Mouse (Mus musculus) midbrain, embryonic 12.5 days (tissue): ENCODE data around the gene Fkbp4. TPM values are rescaled to one million over a fixed set of nuclear protein-coding genes. Genes with fewer than 3 reads are reported as not detected.

Experiments
- ATAC-seq: fragments of 200-750 bp; cut with Nextera tagmentation; 2 replicates; pipeline ENCODE4 v1.8.0; 2017; ENCODE audit warnings: low read depth, moderate TSS enrichment, moderate library complexity; ENCODE audit not compliant: low FRiP score
- H3K27ac ChIP-seq: fragments of 300-500 bp; sonication (generic); replicated peaks from 2 replicates; pipeline ENCODE4 v1.5.1; 2016; ENCODE audit warnings: mild to moderate bottlenecking
- H3K27me3 ChIP-seq: fragments of 300-500 bp; sonication (generic); 2 replicates; pipeline ENCODE4 v1.6.1; 2016; ENCODE audit warnings: mild to moderate bottlenecking
- H3K36me3 ChIP-seq: fragments of 300-500 bp; sonication (generic); 2 replicates; pipeline ENCODE4 v1.6.1; 2016
- H3K4me1 ChIP-seq: fragments of 300-500 bp; sonication (generic); 2 replicates; pipeline ENCODE4 v1.6.1; 2016
- H3K4me2 ChIP-seq: fragments of 300-500 bp; sonication (generic); replicated peaks from 2 replicates; pipeline ENCODE4 v1.6.1; 2016; ENCODE audit warnings: mild to moderate bottlenecking, moderate library complexity
- H3K4me3 ChIP-seq: fragments of 300-500 bp; sonication (generic); 2 replicates; pipeline ENCODE4 v1.5.1; 2016; ENCODE audit warnings: mild to moderate bottlenecking
- H3K9ac ChIP-seq: fragments of 300-500 bp; sonication (generic); replicated peaks from 2 replicates; pipeline ENCODE4 v1.6.1; 2016; ENCODE audit warnings: mild to moderate bottlenecking, moderate library complexity
- H3K9me3 ChIP-seq: fragments of 300-500 bp; sonication (generic); 2 replicates; pipeline ENCODE4 v1.6.1; 2016; ENCODE audit warnings: mild to moderate bottlenecking
- WGBS: fragments of 180-500 bp; shearing (Covaris S2); methylation state at CpG from one replicate; pipeline ENCODE4 v1.1.7; 2016; 5-methylcytosine and 5-hydroxymethylcytosine counted together
- polyA plus RNA-seq: library from polyadenylated mRNA; unstranded; fragments of >200 nt; fragmentation: Nextera tagmentation; extraction: Ambion mirVana; gene quantifications from 2 replicates; pipeline ENCODE4 v1.2.1, GENCODE M21; 2016

Fkbp4 gene
- polyA plus RNA-seq, 1 experiment from 2014 or later, result 515 TPM

GRCm38 (mm10) chr6:128435474-128435873, 3.0 kb downstream of the Fkbp4 start:
- peaks cover 59% of the 10 kb centered on the region for H3K36me3 ChIP-seq
- H3K4me2 ChIP-seq, result no peak overlapping the region
- no peak overlapping the region for H3K4me3 ChIP-seq
- ATAC-seq, result no peak
- H3K27me3 ChIP-seq, result peaks cover 9% of the 10 kb centered on the region; the same call in 1 of the 2 replicates
- no peak overlapping the region for H3K27ac ChIP-seq
- 93% methylated on average over 5 of the region's 5 CpGs for WGBS
- peaks cover 16% of the 10 kb centered on the region for H3K4me1 ChIP-seq
- no peaks in the 10 kb centered on the region for H3K9me3 ChIP-seq
- no peak overlapping the region for H3K9ac ChIP-seq

GRCm38 (mm10) chr6:128433566-128433965, 4.9 kb downstream of the Fkbp4 start:
- no peak overlapping the region for H3K4me2 ChIP-seq
- WGBS, result 95% methylated on average over 13 of the region's 13 CpGs
- H3K9me3 ChIP-seq, result no peaks in the 10 kb centered on the region
- H3K4me3 ChIP-seq, result no peak overlapping the region
- H3K9ac ChIP-seq, result no peak overlapping the region
- H3K27ac ChIP-seq, result no peak overlapping the region
- no peaks in the 10 kb centered on the region for H3K27me3 ChIP-seq
- peaks cover 75% of the 10 kb centered on the region for H3K36me3 ChIP-seq
- ATAC-seq, result no peak
- peaks cover 12% of the 10 kb centered on the region for H3K4me1 ChIP-seq

- H3K4me1 ChIP-seq, result peaks cover 12% of the 10 kb centered on the region
- H3K27ac ChIP-seq, result no peak overlapping the region
- H3K27me3 ChIP-seq, result no peaks in the 10 kb centered on the region
- no peak overlapping the region for H3K4me3 ChIP-seq
- no peak overlapping the region for H3K9ac ChIP-seq
- ATAC-seq, result no peak
- 91% methylated on average over 13 of the region's 13 CpGs for WGBS
- peaks cover 85% of the 10 kb centered on the region for H3K36me3 ChIP-seq
- no peak overlapping the region for H3K4me2 ChIP-seq
- no peaks in the 10 kb centered on the region for H3K9me3 ChIP-seq
These were observed 6.0 kb downstream of the Fkbp4 start for GRCm38 (mm10) chr6:128432356-128432915.

- 92% methylated on average over 6 of the region's 6 CpGs for WGBS
These were observed 8.7 kb downstream of the Fkbp4 start for GRCm38 (mm10) chr6:128429826-128430225.

GRCm38 (mm10) chr6:128429300-128429699, 9.2 kb downstream of the Fkbp4 start:
- no peak overlapping the region for H3K27ac ChIP-seq
- no peak overlapping the region for H3K4me3 ChIP-seq
- WGBS, result 96% methylated on average over 2 of the region's 2 CpGs
- no peaks in the 10 kb centered on the region for H3K9me3 ChIP-seq
- peaks cover 64% of the 10 kb centered on the region for H3K36me3 ChIP-seq
- no peak overlapping the region for H3K9ac ChIP-seq
- no peaks in the 10 kb centered on the region for H3K4me1 ChIP-seq
- ATAC-seq, result no peak
- no peaks in the 10 kb centered on the region for H3K27me3 ChIP-seq
- H3K4me2 ChIP-seq, result no peak overlapping the region

More at GRCm38 (mm10) chr6:128429826-128430225, 8.7 kb downstream of the Fkbp4 start:
- Histone ChIP-seq H3K9ac (no peak overlapping the region), H3K4me3 (no peak overlapping the region), H3K4me1 (no peaks in the 10 kb centered on the region), H3K27ac (no peak overlapping the region), H3K27me3 (no peaks in the 10 kb centered on the region), H3K36me3 (peaks cover 69% of the 10 kb centered on the region), H3K4me2 (no peak overlapping the region), H3K9me3 (no peaks in the 10 kb centered on the region)
- ATAC-seq, result no peak

- 92% methylated on average over 5 of the region's 5 CpGs for WGBS
- Histone ChIP-seq H3K4me2 (no peak overlapping the region), H3K9me3 (no peaks in the 10 kb centered on the region), H3K4me1 (peaks cover 5% of the 10 kb centered on the region; the same call in 1 of the 2 replicates), H3K4me3 (no peak overlapping the region), H3K9ac (no peak overlapping the region), H3K36me3 (peaks cover 46% of the 10 kb centered on the region), H3K27me3 (no peaks in the 10 kb centered on the region), H3K27ac (no peak overlapping the region)
- no peak for ATAC-seq
These were observed 10.9 kb downstream of the Fkbp4 start for GRCm38 (mm10) chr6:128427571-128427970.

GRCm38 (mm10) chr6:128425046-128425445, 13.4 kb downstream of the Fkbp4 start:
- Histone ChIP-seq H3K4me1 (peaks cover 5% of the 10 kb centered on the region; the same call in 1 of the 2 replicates), H3K9me3 (no peaks in the 10 kb centered on the region), H3K4me2 (peak overlapping the region; percentile 72), H3K27ac (peak overlapping the region; percentile 97), H3K36me3 (peaks cover 28% of the 10 kb centered on the region), H3K27me3 (no peaks in the 10 kb centered on the region), H3K9ac (peak overlapping the region; percentile 76; the same call in 1 of the 2 replicates), H3K4me3 (peak overlapping the region; percentile 62)
- 18% methylated on average over 9 of the region's 9 CpGs for WGBS
- peak; percentile 11; the same call in 1 of the 2 replicates for ATAC-seq

- H3K27me3 ChIP-seq, result no peaks in the 10 kb centered on the region
- H3K4me2 ChIP-seq, result peak within 1 kb of the TSS; percentile 72
- peak within 1 kb of the TSS; percentile 97 for H3K27ac ChIP-seq
- H3K9ac ChIP-seq, result peak within 1 kb of the TSS; percentile 76
- under 1% methylated on average over 42 of the region's 42 CpGs for WGBS
- peaks cover 5% of the 10 kb centered on the region; the same call in 1 of the 2 replicates for H3K4me1 ChIP-seq
- peaks cover 29% of the 10 kb centered on the region for H3K36me3 ChIP-seq
- H3K9me3 ChIP-seq, result no peaks in the 10 kb centered on the region
- peak; percentile 95 for ATAC-seq
- H3K4me3 ChIP-seq, result peak within 1 kb of the TSS; percentile 62
These were observed 14.0 kb downstream of the Fkbp4 start, which contains the start of gene Itfg2 for GRCm38 (mm10) chr6:128424269-128425019. Gene Itfg2 (minus strand): TSS chr6:128424931.

GRCm38 (mm10) chr6:128423496-128424268, 14.8 kb downstream of the Fkbp4 start:
- Histone ChIP-seq H3K9ac (peak overlapping the region; percentile 76), H3K36me3 (peaks cover 25% of the 10 kb centered on the region), H3K9me3 (no peaks in the 10 kb centered on the region), H3K4me2 (peak overlapping the region; percentile 72), H3K27me3 (no peaks in the 10 kb centered on the region), H3K4me3 (peak overlapping the region; percentile 62), H3K27ac (peak overlapping the region; percentile 97), H3K4me1 (peaks cover 5% of the 10 kb centered on the region; the same call in 1 of the 2 replicates)
- 50% methylated on average over 15 of the region's 16 CpGs for WGBS
- 0 out of 2 replicates have a peak, but pooled peaks have one; percentile 24 for ATAC-seq

- WGBS, result 92% methylated on average over 3 of the region's 3 CpGs
- no peak overlapping the region for H3K9ac ChIP-seq
- H3K4me2 ChIP-seq, result no peak overlapping the region
- H3K4me3 ChIP-seq, result no peak overlapping the region
- peaks cover 5% of the 10 kb centered on the region; the same call in 1 of the 2 replicates for H3K4me1 ChIP-seq
- H3K27ac ChIP-seq, result no peak overlapping the region
- no peak for ATAC-seq
- H3K27me3 ChIP-seq, result no peaks in the 10 kb centered on the region
- no peaks in the 10 kb centered on the region for H3K9me3 ChIP-seq
- H3K36me3 ChIP-seq, result peaks cover 14% of the 10 kb centered on the region; the same call in 1 of the 2 replicates
These were observed 17.0 kb downstream of the Fkbp4 start for GRCm38 (mm10) chr6:128421480-128421879.

GRCm38 (mm10) chr6:128421036-128421435, 17.4 kb downstream of the Fkbp4 start:
- no peak overlapping the region for H3K27ac ChIP-seq
- no peak overlapping the region for H3K4me3 ChIP-seq
- H3K36me3 ChIP-seq, result peaks cover 15% of the 10 kb centered on the region; the same call in 1 of the 2 replicates
- H3K4me2 ChIP-seq, result no peak overlapping the region
- 93% methylated on average over 2 of the region's 2 CpGs for WGBS
- no peaks in the 10 kb centered on the region for H3K9me3 ChIP-seq
- no peak overlapping the region for H3K9ac ChIP-seq
- peaks cover 5% of the 10 kb centered on the region; the same call in 1 of the 2 replicates for H3K4me1 ChIP-seq
- no peaks in the 10 kb centered on the region for H3K27me3 ChIP-seq
- no peak for ATAC-seq
